Mouse (Mus musculus): ENCODE measurements around the gene Ifna16. TPM values are rescaled to one million over a fixed set of nuclear protein-coding genes. Genes with fewer than 3 reads are reported as not detected.
A peak's percentile ranks its signal among the peaks of the same experiment; 100 is the strongest.

Gene Ifna16
- polyA plus RNA-seq, 1 experiment from 2014 or later: not detected

- WGBS: 63% methylated on average over 8 of the region's 8 CpGs
- Histone ChIP-seq H3K9ac (peak overlapping the region; percentile 34; the same call in 1 of the 2 replicates), H3K27ac (no peak overlapping the region), H3K4me3 (replicated peaks) (peak overlapping the region; percentile 33), H3K27me3 (replicated peaks) (no peaks in the 10 kb centered on the region), H3K4me1 (replicated peaks) (no peaks in the 10 kb centered on the region), H3K4me2 (replicated peaks) (peak overlapping the region; percentile 55), H3K9me3 (no peaks in the 10 kb centered on the region), H3K36me3 (no peaks in the 10 kb centered on the region)
- no peak for ATAC-seq
These were observed 36.0 kb downstream of the Ifna16 start for GRCm38 (mm10) chr4:88640704-88641076.

- Histone ChIP-seq H3K4me1 (replicated peaks) (no peaks in the 10 kb centered on the region), H3K4me2 (replicated peaks) (no peak within 1 kb of the TSS), H3K9ac (no peak within 1 kb of the TSS), H3K27ac (no peak within 1 kb of the TSS), H3K36me3 (no peaks in the 10 kb centered on the region), H3K9me3 (no peaks in the 10 kb centered on the region), H3K27me3 (replicated peaks) (no peaks in the 10 kb centered on the region), H3K4me3 (replicated peaks) (no peak within 1 kb of the TSS)
- 87% methylated on average over 4 of the region's 4 CpGs for WGBS
- ATAC-seq: no peak
These were observed 42.4 kb downstream of the Ifna16 start, which contains the start of gene C87499 for GRCm38 (mm10) chr4:88634311-88634710. C87499 (minus strand) TSS chr4:88634411.

Other genes with a start within 250 kb of the Ifna16 start
- gene Hacd4, start 238.0 kb downstream of the Ifna16 start, polyA plus RNA-seq (2015; fragmentation: Nextera tagmentation; extraction: Ambion mirVana): 12.2 and 12.7 TPM in 2 replicates
- gene Ifnb1, start 154.2 kb downstream of the Ifna16 start, polyA plus RNA-seq (2015; fragmentation: Nextera tagmentation; extraction: Ambion mirVana): not detected in 2 replicates
- gene Ifna15, start 118.7 kb downstream of the Ifna16 start, polyA plus RNA-seq (2015; fragmentation: Nextera tagmentation; extraction: Ambion mirVana): not detected in 2 replicates
- not detected in 2 replicates for gene Ifna14, start 105.1 kb downstream of the Ifna16 start, polyA plus RNA-seq (2015; fragmentation: Nextera tagmentation; extraction: Ambion mirVana)
- gene Ifna9, start 84.5 kb downstream of the Ifna16 start, polyA plus RNA-seq (2015; fragmentation: Nextera tagmentation; extraction: Ambion mirVana): not detected in 2 replicates
- not detected in 2 replicates for gene Ifna12, start 73.5 kb downstream of the Ifna16 start, polyA plus RNA-seq (2015; fragmentation: Nextera tagmentation; extraction: Ambion mirVana)
- not detected in 2 replicates for gene C87499, start 42.5 kb downstream of the Ifna16 start, polyA plus RNA-seq (2015; fragmentation: Nextera tagmentation; extraction: Ambion mirVana)
- gene Ifna13, start 32.5 kb downstream of the Ifna16 start, polyA plus RNA-seq (2015; fragmentation: Nextera tagmentation; extraction: Ambion mirVana): not detected in 2 replicates
- not detected in 2 replicates for gene Ifna2, start 7.0 kb upstream of the Ifna16 start, polyA plus RNA-seq (2015; fragmentation: Nextera tagmentation; extraction: Ambion mirVana)
- gene Ifnab, start 14.4 kb upstream of the Ifna16 start, polyA plus RNA-seq (2015; fragmentation: Nextera tagmentation; extraction: Ambion mirVana): not detected in 2 replicates
- 0.80 and 0.97 TPM in 2 replicates for gene Gm26566, start 44.9 kb upstream of the Ifna16 start, polyA plus RNA-seq (2015; fragmentation: Nextera tagmentation; extraction: Ambion mirVana)
- 75.3 and 89.4 TPM in 2 replicates for gene Klhl9, start 45.5 kb upstream of the Ifna16 start, polyA plus RNA-seq (2015; fragmentation: Nextera tagmentation; extraction: Ambion mirVana)
- not detected in 2 replicates for gene Gm13271, start 77.9 kb upstream of the Ifna16 start, polyA plus RNA-seq (2015; fragmentation: Nextera tagmentation; extraction: Ambion mirVana)
- gene Gm13283, start 83.2 kb upstream of the Ifna16 start, polyA plus RNA-seq (2015; fragmentation: Nextera tagmentation; extraction: Ambion mirVana): 0.39 and 0.80 TPM in 2 replicates
- gene Gm13290, start 96.9 kb upstream of the Ifna16 start, polyA plus RNA-seq (2015; fragmentation: Nextera tagmentation; extraction: Ambion mirVana): 0.63 TPM in 1 of 2 replicates, not detected in the other
- not detected in 2 replicates for gene Gm13289, start 100.0 kb upstream of the Ifna16 start, polyA plus RNA-seq (2015; fragmentation: Nextera tagmentation; extraction: Ambion mirVana)
- not detected in 2 replicates for gene Gm13272, start 102.9 kb upstream of the Ifna16 start, polyA plus RNA-seq (2015; fragmentation: Nextera tagmentation; extraction: Ambion mirVana)
- not detected in 2 replicates for gene Ifnz, start 105.2 kb upstream of the Ifna16 start, polyA plus RNA-seq (2015; fragmentation: Nextera tagmentation; extraction: Ambion mirVana)
- 0.38 TPM in 1 of 2 replicates, not detected in the other for gene Gm13276, start 108.8 kb upstream of the Ifna16 start, polyA plus RNA-seq (2015; fragmentation: Nextera tagmentation; extraction: Ambion mirVana)
- not detected in 2 replicates for gene Gm13277, start 111.7 kb upstream of the Ifna16 start, polyA plus RNA-seq (2015; fragmentation: Nextera tagmentation; extraction: Ambion mirVana)
- gene Gm13278, start 114.6 kb upstream of the Ifna16 start, polyA plus RNA-seq (2015; fragmentation: Nextera tagmentation; extraction: Ambion mirVana): not detected in 2 replicates
- not detected in 2 replicates for gene Gm13275, start 117.6 kb upstream of the Ifna16 start, polyA plus RNA-seq (2015; fragmentation: Nextera tagmentation; extraction: Ambion mirVana)
- not detected in 2 replicates for gene Gm13279, start 120.5 kb upstream of the Ifna16 start, polyA plus RNA-seq (2015; fragmentation: Nextera tagmentation; extraction: Ambion mirVana)
- 1.1 TPM in 2 replicates for gene Gm13285, start 122.7 kb upstream of the Ifna16 start, polyA plus RNA-seq (2015; fragmentation: Nextera tagmentation; extraction: Ambion mirVana)
- not detected in 2 replicates for gene Gm13287, start 126.3 kb upstream of the Ifna16 start, polyA plus RNA-seq (2015; fragmentation: Nextera tagmentation; extraction: Ambion mirVana)
- 0.08 TPM in 1 of 2 replicates, not detected in the other for gene Gm13288, start 128.6 kb upstream of the Ifna16 start, polyA plus RNA-seq (2015; fragmentation: Nextera tagmentation; extraction: Ambion mirVana)
- gene Ifna7, start 139.3 kb upstream of the Ifna16 start, polyA plus RNA-seq (2015; fragmentation: Nextera tagmentation; extraction: Ambion mirVana): not detected in 2 replicates
- not detected in 2 replicates for gene Ifna11, start 143.0 kb upstream of the Ifna16 start, polyA plus RNA-seq (2015; fragmentation: Nextera tagmentation; extraction: Ambion mirVana)
- gene Ifna6, start 150.5 kb upstream of the Ifna16 start, polyA plus RNA-seq (2015; fragmentation: Nextera tagmentation; extraction: Ambion mirVana): not detected in 2 replicates
- gene Ifna5, start 158.6 kb upstream of the Ifna16 start, polyA plus RNA-seq (2015; fragmentation: Nextera tagmentation; extraction: Ambion mirVana): not detected in 2 replicates
- gene Ifna4, start 164.9 kb upstream of the Ifna16 start, polyA plus RNA-seq (2015; fragmentation: Nextera tagmentation; extraction: Ambion mirVana): not detected in 2 replicates
- not detected in 2 replicates for gene Ifna1, start 173.2 kb upstream of the Ifna16 start, polyA plus RNA-seq (2015; fragmentation: Nextera tagmentation; extraction: Ambion mirVana)
- not detected in 2 replicates for gene Ifne, start 203.3 kb upstream of the Ifna16 start, polyA plus RNA-seq (2015; fragmentation: Nextera tagmentation; extraction: Ambion mirVana)